Comparison of ENCODE assay signal across 8 mouse cellular contexts in the genomic region with DNA sequence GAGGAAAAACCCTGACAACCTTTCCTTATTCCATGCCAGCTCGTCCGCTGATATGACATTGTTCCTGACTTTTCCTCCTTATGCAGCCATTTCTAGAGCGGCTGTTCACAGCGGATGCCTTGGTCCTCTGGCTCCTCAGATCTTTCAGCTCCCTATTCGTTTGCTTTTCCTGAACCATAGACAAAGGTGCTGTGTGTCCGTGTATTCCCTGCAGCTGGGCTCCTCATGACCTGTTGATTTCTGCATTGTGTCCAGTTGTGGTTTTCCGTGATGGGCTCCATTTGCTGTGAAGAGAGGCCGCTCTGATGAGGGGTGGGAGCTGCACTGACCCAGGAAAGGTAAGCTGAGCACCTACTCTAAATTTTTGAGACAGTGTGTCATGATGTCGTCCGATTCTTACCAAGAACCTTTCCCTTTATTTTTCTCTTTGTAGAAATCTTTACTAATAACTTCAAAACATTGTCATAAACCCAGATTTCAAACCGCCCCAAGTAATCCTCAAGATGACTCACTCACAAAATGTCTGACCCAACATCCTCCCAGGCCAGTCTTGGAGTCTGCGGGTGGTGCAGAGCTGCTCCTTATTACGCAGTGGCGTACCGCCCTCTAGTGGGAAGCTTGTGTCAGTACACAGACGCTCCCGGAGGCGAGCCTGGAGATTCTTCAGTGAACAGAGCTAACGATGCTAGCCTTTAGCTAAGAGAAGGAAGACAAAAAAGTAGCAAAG. TPM values are rescaled to one million over a fixed set of nuclear protein-coding genes. Genes with fewer than 3 reads are reported as not detected.
DNase-seq lines count a peak whose midpoint lies in the region; ATAC-seq and TF ChIP-seq lines count a peak whose summit lies in the region.

No protein-coding gene starts in this region.

- no peaks in the 10 kb centered on the region for H3K27me3 ChIP-seq in heart, embryonic 16.5 days (ENCODE audit: control insufficient read depth, insufficient read depth, low read length)
- no peaks in the 10 kb centered on the region for H3K27me3 ChIP-seq in liver, embryonic 14.5 days (ENCODE audit: control insufficient read depth, insufficient read depth, low read length)
- H3K27me3 ChIP-seq in neural tube, embryonic 13.5 days = no peaks in the 10 kb centered on the region
- H3K27me3 ChIP-seq in stomach, postnatal 0 days (ENCODE audit: control insufficient read depth, insufficient read depth, low read length) = no peaks in the 10 kb centered on the region

- peak; percentile 58 for ATAC-seq in erythroid progenitor cell, adult 5-6 weeks (replicated peaks; ENCODE audit: low FRiP score, poor library complexity, severe bottlenecking)
- peak; percentile 39; the same call in 1 of the 2 replicates for ATAC-seq in heart, embryonic 16.5 days (replicated peaks; ENCODE audit: extremely low read depth, insufficient read depth, low FRiP score)
- ATAC-seq in liver, embryonic 14.5 days (ENCODE audit: insufficient read depth) = no peak
- peak; percentile 46; the same call in 1 of the 2 replicates for ATAC-seq in neural tube, embryonic 13.5 days (ENCODE audit: low read depth)
- peak; percentile 85 for ATAC-seq in stomach, postnatal 0 days (ENCODE audit: low FRiP score, low TSS enrichment)

- 35% methylated on average over 19 of the region's 19 CpGs for whole genome bisulfite sequencing in heart, embryonic 16.5 days
- WGBS in liver, embryonic 14.5 days (ENCODE audit: insufficient replicate concordance) = 37% methylated on average over 19 of the region's 19 CpGs
- WGBS in neural tube, embryonic 13.5 days = 40% methylated on average over 19 of the region's 19 CpGs
- 27% methylated on average over 19 of the region's 19 CpGs for WGBS in stomach, postnatal 0 days

- no peak for TF ChIP-seq POLR2A in brain, embryonic 14.5 days (IDR thresholded peaks at IDR 0.05; ENCODE audit: borderline replicate concordance, extremely low read depth, insufficient read depth, insufficient read length, poor library complexity, severe bottlenecking)

- H3K36me3 ChIP-seq in heart, embryonic 16.5 days (ENCODE audit: control insufficient read depth, insufficient read depth) = no peaks in the 10 kb centered on the region
- H3K36me3 ChIP-seq in liver, embryonic 14.5 days (replicated peaks; ENCODE audit: control insufficient read depth, insufficient read depth, low read depth) = peaks cover 3% of the 10 kb centered on the region
- H3K36me3 ChIP-seq in neural tube, embryonic 13.5 days = no peaks in the 10 kb centered on the region
- H3K36me3 ChIP-seq in stomach, postnatal 0 days (ENCODE audit: control insufficient read depth, insufficient read depth, low read length) = no peaks in the 10 kb centered on the region

- TF ChIP-seq EP300 in liver, embryonic 14.5 days (IDR thresholded peaks at IDR 0.05; ENCODE audit: low read depth) = no peak
- no peak for TF ChIP-seq EP300 in stomach, postnatal 0 days (optimal IDR thresholded peaks at IDR 0.05)

- H3K9ac ChIP-seq in heart, embryonic 16.5 days (ENCODE audit: low read length) = no peak overlapping the region
- no peak overlapping the region for H3K9ac ChIP-seq in liver, embryonic 14.5 days (replicated peaks)
- no peak overlapping the region for H3K9ac ChIP-seq in neural tube, embryonic 13.5 days
- H3K9ac ChIP-seq in stomach, postnatal 0 days (ENCODE audit: low read length) = no peak overlapping the region

- no peaks in the 10 kb centered on the region for H3K9me3 ChIP-seq in heart, embryonic 16.5 days (replicated peaks; ENCODE audit: control insufficient read depth, low read length)
- H3K9me3 ChIP-seq in liver, embryonic 14.5 days (ENCODE audit: control insufficient read depth, low read length) = no peaks in the 10 kb centered on the region
- H3K9me3 ChIP-seq in neural tube, embryonic 13.5 days = no peaks in the 10 kb centered on the region
- H3K9me3 ChIP-seq in stomach, postnatal 0 days (ENCODE audit: control insufficient read depth, low read length) = no peaks in the 10 kb centered on the region

- DNase-seq in CD8-positive naive resting alpha-beta T cell, adult 2 months (ENCODE audit: low read depth in 2 of 2, low spot score in 2 of 2) = peak; percentile 75 to 83
- DNase-seq in brain, embryonic 14.5 days (ENCODE audit: low read depth) = peak; percentile 89
- DNase-seq in kidney, postnatal 14 days = peak; percentile 90
- peak; percentile 52 to 64 (median 55) for DNase-seq in liver, embryonic 14.5 days (ENCODE audit: low read depth in 3 of 3, low spot score in 3 of 3)
- peak; percentile 88 for DNase-seq in stomach, postnatal 0 days (ENCODE audit: low spot score)

- peak; percentile 99 for TF ChIP-seq CTCF in brain, embryonic 14.5 days (IDR thresholded peaks at IDR 0.05; ENCODE audit: borderline replicate concordance, extremely low read depth, insufficient read depth, insufficient read length)
- peak; percentile 98 for TF ChIP-seq CTCF in liver, embryonic 14.5 days (IDR thresholded peaks at IDR 0.05; ENCODE audit: low read depth)
- peak; percentile 99 for TF ChIP-seq CTCF in stomach, postnatal 0 days (IDR thresholded peaks at IDR 0.05; ENCODE audit: low read depth)

- H3K27ac ChIP-seq in heart, embryonic 16.5 days (ENCODE audit: low read length) = no peak overlapping the region
- no peak overlapping the region for H3K27ac ChIP-seq in liver, embryonic 14.5 days
- no peak overlapping the region for H3K27ac ChIP-seq in neural tube, embryonic 13.5 days (replicated peaks)
- H3K27ac ChIP-seq in stomach, postnatal 0 days (replicated peaks) = no peak overlapping the region

- H3K4me3 ChIP-seq in heart, embryonic 16.5 days (ENCODE audit: low read length) = no peak overlapping the region
- no peak overlapping the region for H3K4me3 ChIP-seq in liver, embryonic 14.5 days (ENCODE audit: insufficient read depth in 1 of 2, low read depth in 2 of 2, low read length in 2 of 2)
- no peak overlapping the region for H3K4me3 ChIP-seq in neural tube, embryonic 13.5 days
- H3K4me3 ChIP-seq in stomach, postnatal 0 days (ENCODE audit: low read depth, low read length) = no peak overlapping the region

- peaks cover 11% of the 10 kb centered on the region for H3K4me1 ChIP-seq in heart, embryonic 16.5 days (ENCODE audit: control insufficient read depth, insufficient read depth, low read length)
- peaks cover 8 to 9% of the 10 kb centered on the region in 2 experiments; a peak in 3 of 4 replicates for H3K4me1 ChIP-seq in liver, embryonic 14.5 days (replicated peaks; ENCODE audit: control insufficient read depth in 2 of 2, insufficient read depth in 2 of 2, low read length in 1 of 2)
- H3K4me1 ChIP-seq in neural tube, embryonic 13.5 days (replicated peaks) = peaks cover 21% of the 10 kb centered on the region
- H3K4me1 ChIP-seq in stomach, postnatal 0 days (replicated peaks; ENCODE audit: control insufficient read depth, insufficient read depth) = no peaks in the 10 kb centered on the region

- H3K4me2 ChIP-seq in heart, embryonic 16.5 days (ENCODE audit: low read depth, low read length) = no peak overlapping the region
- no peak overlapping the region for H3K4me2 ChIP-seq in liver, embryonic 14.5 days (ENCODE audit: low read depth)
- no peak overlapping the region for H3K4me2 ChIP-seq in neural tube, embryonic 13.5 days
- 0 out of 2 replicates have a peak overlapping the region, but pooled peaks have one; percentile 9 for H3K4me2 ChIP-seq in stomach, postnatal 0 days (replicated peaks; ENCODE audit: low read depth)

RNA-seq across cellular contexts. Expression of gene Nek2, which starts 3.7 kb away (rescaled TPM):
- polyA plus RNA-seq in brain, embryonic 14.5 days (2012; rRNA removed) = 6.8 and 8.6 TPM in 2 replicates
- total RNA-seq in erythroid progenitor cell, adult 5-6 weeks (2015; ENCODE audit: low replicate concordance) = 98.4 and 116 TPM in 2 replicates
- 213 and 225 TPM in 2 replicates for total RNA-seq in erythroid progenitor cell, adult 5-6 weeks (2017; ENCODE audit: low replicate concordance)
- polyA plus RNA-seq in heart, embryonic 16.5 days (2015; fragmentation: Nextera tagmentation; extraction: Ambion mirVana) = 38.5 and 38.6 TPM in 2 replicates
- polyA plus RNA-seq in liver, embryonic 14.5 days (2012; rRNA removed) = 11.2 and 14.4 TPM in 2 replicates
- 28.8 and 33.0 TPM in 2 replicates for polyA plus RNA-seq in liver, embryonic 14.5 days (2014; fragmentation: Nextera tagmentation; extraction: Ambion mirVana)
- polyA plus RNA-seq in neural tube, embryonic 13.5 days (2015; fragmentation: Nextera tagmentation; extraction: Ambion mirVana) = 6.0 and 9.1 TPM in 2 replicates
- 7.9 and 10.6 TPM in 2 replicates for polyA plus RNA-seq in stomach, postnatal 0 days (2015; fragmentation: Nextera tagmentation; extraction: Ambion mirVana)
